Mouse (Mus musculus) lung, embryonic 15.5 days (tissue): ENCODE measurements around the gene Col16a1. TPM values are rescaled to one million over a fixed set of nuclear protein-coding genes. Genes with fewer than 3 reads are reported as not detected.
A peak's percentile ranks its signal among the peaks of the same experiment; 100 is the strongest.

Experiments
- ATAC-seq: fragments of 200-750 bp; cut with Nextera tagmentation; 2 replicates; pipeline ENCODE4 v1.8.0; 2017; ENCODE audit warnings: moderate number of reproducible peaks, borderline replicate concordance; ENCODE audit not compliant: low FRiP score, low TSS enrichment; ENCODE audit errors: extremely low read depth
- H3K27ac ChIP-seq: fragments of 300-500 bp; sonication (generic); 2 replicates; pipeline ENCODE4 v1.5.1; 2015; ENCODE audit warnings: moderate library complexity, mild to moderate bottlenecking, inconsistent platforms
- H3K27me3 ChIP-seq: fragments of 300-500 bp; sonication (generic); 2 replicates; pipeline ENCODE4 v1.6.1; 2015; ENCODE audit warnings: inconsistent platforms
- H3K36me3 ChIP-seq: fragments of 300-500 bp; sonication (generic); 2 replicates; pipeline ENCODE4 v1.6.1; 2015; ENCODE audit warnings: inconsistent platforms
- H3K4me1 ChIP-seq: fragments of 300-500 bp; sonication (generic); 2 replicates; pipeline ENCODE4 v1.6.1; 2015; ENCODE audit warnings: inconsistent platforms
- H3K4me2 ChIP-seq: fragments of 300-500 bp; sonication (generic); 2 replicates; pipeline ENCODE4 v1.6.1; 2015; ENCODE audit warnings: inconsistent platforms, mild to moderate bottlenecking, moderate library complexity
- H3K4me3 ChIP-seq: fragments of 300-500 bp; sonication (generic); 2 replicates; pipeline ENCODE4 v1.5.1; 2015; ENCODE audit warnings: mild to moderate bottlenecking, inconsistent platforms
- H3K9ac ChIP-seq: fragments of 300-500 bp; sonication (generic); 2 replicates; pipeline ENCODE4 v1.6.1; 2015; ENCODE audit warnings: inconsistent platforms
- H3K9me3 ChIP-seq: fragments of 300-500 bp; sonication (generic); 2 replicates; pipeline ENCODE4 v1.6.1; 2016; ENCODE audit warnings: inconsistent platforms
- WGBS: fragments of 180-500 bp; shearing (Covaris S2); methylation state at CpG from one replicate; pipeline ENCODE4 v1.1.7; 2015; 5-methylcytosine and 5-hydroxymethylcytosine counted together
- polyA plus RNA-seq: library from polyadenylated mRNA; unstranded; fragments of >200 nt; fragmentation: Nextera tagmentation; extraction: Ambion mirVana; gene quantifications from 2 replicates; pipeline ENCODE4 v1.2.1, GENCODE M21; 2015

The Col16a1 gene
- polyA plus RNA-seq, 1 experiment from 2014 or later, result 74.6 TPM

- no peak overlapping the region for H3K9ac ChIP-seq
- peaks cover 58% of the 10 kb centered on the region for H3K4me1 ChIP-seq
- 16% methylated on average over 14 of the region's 14 CpGs for WGBS
- no peaks in the 10 kb centered on the region for H3K36me3 ChIP-seq
- H3K27ac ChIP-seq, result peak overlapping the region; percentile 95
- no peaks in the 10 kb centered on the region for H3K27me3 ChIP-seq
- H3K9me3 ChIP-seq, result no peaks in the 10 kb centered on the region
- peak; percentile 20; the same call in 1 of the 2 replicates for ATAC-seq
- no peak overlapping the region for H3K4me3 ChIP-seq
- H3K4me2 ChIP-seq, result peak overlapping the region; percentile 21; the same call in 1 of the 2 replicates
Observed at GRCm38 (mm10) chr4:130045609-130046008, 2.0 kb upstream of the Col16a1 start.

GRCm38 (mm10) chr4:130048203-130048479, 501 bp downstream of the Col16a1 start:
- WGBS, result 24% methylated on average over 4 of the region's 4 CpGs
- peak overlapping the region; percentile 70 for H3K9ac ChIP-seq
- peak overlapping the region; percentile 95 for H3K27ac ChIP-seq
- H3K36me3 ChIP-seq, result no peaks in the 10 kb centered on the region
- peak overlapping the region; percentile 88 for H3K4me2 ChIP-seq
- H3K4me1 ChIP-seq, result peaks cover 63% of the 10 kb centered on the region
- no peaks in the 10 kb centered on the region for H3K9me3 ChIP-seq
- ATAC-seq, result peak; percentile 1; the same call in 1 of the 2 replicates
- peak overlapping the region; percentile 47 for H3K4me3 ChIP-seq
- H3K27me3 ChIP-seq, result no peaks in the 10 kb centered on the region

- WGBS, result 58% methylated on average over 8 of the region's 8 CpGs
- peak; percentile 28; the same call in 1 of the 2 replicates for ATAC-seq
- Histone ChIP-seq H3K27me3 (no peaks in the 10 kb centered on the region), H3K9me3 (no peaks in the 10 kb centered on the region), H3K4me1 (peaks cover 62% of the 10 kb centered on the region), H3K9ac (0 out of 2 replicates have a peak overlapping the region, but pooled peaks have one; percentile 4), H3K4me3 (no peak overlapping the region), H3K27ac (peak overlapping the region; percentile 75), H3K36me3 (no peaks in the 10 kb centered on the region), H3K4me2 (peak overlapping the region; percentile 88)
Observed at GRCm38 (mm10) chr4:130050056-130050824, 2.6 kb downstream of the Col16a1 start.

- ATAC-seq, result no peak
- H3K4me3 ChIP-seq, result no peak overlapping the region
- WGBS, result 88% methylated on average over 3 of the region's 3 CpGs
- H3K4me1 ChIP-seq, result peaks cover 42% of the 10 kb centered on the region
- no peaks in the 10 kb centered on the region for H3K27me3 ChIP-seq
- H3K9ac ChIP-seq, result no peak overlapping the region
- no peaks in the 10 kb centered on the region for H3K9me3 ChIP-seq
- no peaks in the 10 kb centered on the region for H3K36me3 ChIP-seq
- no peak overlapping the region for H3K27ac ChIP-seq
- no peak overlapping the region for H3K4me2 ChIP-seq
Observed at GRCm38 (mm10) chr4:130052283-130052682, 4.6 kb downstream of the Col16a1 start.

- H3K27ac ChIP-seq, result no peak overlapping the region
- H3K4me2 ChIP-seq, result no peak overlapping the region
- no peak for ATAC-seq
- no peak overlapping the region for H3K9ac ChIP-seq
- no peak overlapping the region for H3K4me3 ChIP-seq
- no peaks in the 10 kb centered on the region for H3K36me3 ChIP-seq
- H3K27me3 ChIP-seq, result no peaks in the 10 kb centered on the region
- H3K9me3 ChIP-seq, result no peaks in the 10 kb centered on the region
- WGBS, result 70% methylated on average over 9 of the region's 9 CpGs
- peaks cover 37% of the 10 kb centered on the region for H3K4me1 ChIP-seq
Observed at GRCm38 (mm10) chr4:130053111-130053510, 5.5 kb downstream of the Col16a1 start.

GRCm38 (mm10) chr4:130054727-130055126, 7.1 kb downstream of the Col16a1 start:
- no peak overlapping the region for H3K27ac ChIP-seq
- H3K4me2 ChIP-seq, result no peak overlapping the region
- no peak overlapping the region for H3K9ac ChIP-seq
- no peaks in the 10 kb centered on the region for H3K9me3 ChIP-seq
- no peaks in the 10 kb centered on the region for H3K27me3 ChIP-seq
- 33% methylated on average over 1 of the region's 1 CpGs for WGBS
- no peaks in the 10 kb centered on the region for H3K36me3 ChIP-seq
- no peak overlapping the region for H3K4me3 ChIP-seq
- peaks cover 21% of the 10 kb centered on the region for H3K4me1 ChIP-seq
- ATAC-seq, result no peak

GRCm38 (mm10) chr4:130055160-130056010, 7.7 kb downstream of the Col16a1 start:
- ATAC-seq, result no peak
- no peak overlapping the region for H3K4me3 ChIP-seq
- H3K27ac ChIP-seq, result no peak overlapping the region
- peaks cover 15% of the 10 kb centered on the region for H3K4me1 ChIP-seq
- 80% methylated on average over 14 of the region's 14 CpGs for WGBS
- H3K36me3 ChIP-seq, result no peaks in the 10 kb centered on the region
- no peaks in the 10 kb centered on the region for H3K9me3 ChIP-seq
- no peak overlapping the region for H3K4me2 ChIP-seq
- no peaks in the 10 kb centered on the region for H3K27me3 ChIP-seq
- H3K9ac ChIP-seq, result no peak overlapping the region

- 68% methylated on average over 3 of the region's 3 CpGs for WGBS
- Histone ChIP-seq H3K9ac (no peak overlapping the region), H3K4me1 (peaks cover 9% of the 10 kb centered on the region), H3K27ac (no peak overlapping the region), H3K27me3 (no peaks in the 10 kb centered on the region), H3K4me3 (no peak overlapping the region), H3K36me3 (no peaks in the 10 kb centered on the region), H3K9me3 (no peaks in the 10 kb centered on the region), H3K4me2 (no peak overlapping the region)
- ATAC-seq, result no peak
Observed at GRCm38 (mm10) chr4:130056011-130056322, 8.3 kb downstream of the Col16a1 start.

GRCm38 (mm10) chr4:130056471-130056870, 8.8 kb downstream of the Col16a1 start:
- no peak for ATAC-seq
- Histone ChIP-seq H3K36me3 (no peaks in the 10 kb centered on the region), H3K27me3 (no peaks in the 10 kb centered on the region), H3K4me3 (no peak overlapping the region), H3K4me2 (no peak overlapping the region), H3K4me1 (peaks cover 6% of the 10 kb centered on the region; the same call in 1 of the 2 replicates), H3K9me3 (no peaks in the 10 kb centered on the region), H3K9ac (no peak overlapping the region), H3K27ac (no peak overlapping the region)
- WGBS, result 68% methylated on average over 3 of the region's 3 CpGs

- no peaks in the 10 kb centered on the region for H3K27me3 ChIP-seq
- no peak for ATAC-seq
Observed at GRCm38 (mm10) chr4:130060937-130061336, 13.3 kb downstream of the Col16a1 start.

GRCm38 (mm10) chr4:130063191-130063590, 15.6 kb downstream of the Col16a1 start:
- Histone ChIP-seq H3K9me3 (no peaks in the 10 kb centered on the region), H3K36me3 (no peaks in the 10 kb centered on the region), H3K27me3 (no peaks in the 10 kb centered on the region), H3K4me1 (no peaks in the 10 kb centered on the region; the same call in 1 of the 2 replicates), H3K4me3 (no peak overlapping the region), H3K4me2 (no peak overlapping the region), H3K9ac (no peak overlapping the region), H3K27ac (no peak overlapping the region)
- ATAC-seq, result no peak; the same call in 1 of the 2 replicates
- 22% methylated on average over 7 of the region's 7 CpGs for WGBS

More at GRCm38 (mm10) chr4:130060937-130061336, 13.3 kb downstream of the Col16a1 start:
- no peak overlapping the region for H3K4me2 ChIP-seq
- no peak overlapping the region for H3K9ac ChIP-seq
- no peaks in the 10 kb centered on the region for H3K9me3 ChIP-seq
- H3K27ac ChIP-seq, result no peak overlapping the region
- H3K36me3 ChIP-seq, result no peaks in the 10 kb centered on the region
- no peaks in the 10 kb centered on the region; the same call in 1 of the 2 replicates for H3K4me1 ChIP-seq
- H3K4me3 ChIP-seq, result no peak overlapping the region

- Histone ChIP-seq H3K27me3 (no peaks in the 10 kb centered on the region), H3K36me3 (no peaks in the 10 kb centered on the region), H3K9me3 (no peaks in the 10 kb centered on the region), H3K4me3 (no peak overlapping the region), H3K4me1 (no peaks in the 10 kb centered on the region; the same call in 1 of the 2 replicates), H3K27ac (no peak overlapping the region), H3K4me2 (no peak overlapping the region), H3K9ac (no peak overlapping the region)
- ATAC-seq, result no peak
- 17% methylated on average over 8 of the region's 8 CpGs for WGBS
Observed at GRCm38 (mm10) chr4:130066816-130067215, 19.2 kb downstream of the Col16a1 start.
